Mouse (Mus musculus) thymus, adult 2 months (tissue): ENCODE measurements around the gene Limk1.

ENCODE experiments used
- CTCF ChIP-seq: fragments of 200-500 bp; IDR thresholded peaks from 2 replicates; pipeline ENCODE4 v1.5.1; 2012; ENCODE audit warnings: mild to moderate bottlenecking, control low read depth, low read length, moderate library complexity, borderline replicate concordance; ENCODE audit not compliant: control insufficient read depth, poor library complexity, insufficient read depth; ENCODE audit errors: extremely low read depth
- POLR2A ChIP-seq: fragments of 200-500 bp; IDR thresholded peaks from 2 replicates; pipeline ENCODE4 v1.6.1; 2012; ENCODE audit warnings: mild to moderate bottlenecking, low read length, control low read depth, moderate library complexity; ENCODE audit not compliant: control insufficient read depth, poor library complexity, insufficient read depth; ENCODE audit errors: extremely low read depth

DNA sequence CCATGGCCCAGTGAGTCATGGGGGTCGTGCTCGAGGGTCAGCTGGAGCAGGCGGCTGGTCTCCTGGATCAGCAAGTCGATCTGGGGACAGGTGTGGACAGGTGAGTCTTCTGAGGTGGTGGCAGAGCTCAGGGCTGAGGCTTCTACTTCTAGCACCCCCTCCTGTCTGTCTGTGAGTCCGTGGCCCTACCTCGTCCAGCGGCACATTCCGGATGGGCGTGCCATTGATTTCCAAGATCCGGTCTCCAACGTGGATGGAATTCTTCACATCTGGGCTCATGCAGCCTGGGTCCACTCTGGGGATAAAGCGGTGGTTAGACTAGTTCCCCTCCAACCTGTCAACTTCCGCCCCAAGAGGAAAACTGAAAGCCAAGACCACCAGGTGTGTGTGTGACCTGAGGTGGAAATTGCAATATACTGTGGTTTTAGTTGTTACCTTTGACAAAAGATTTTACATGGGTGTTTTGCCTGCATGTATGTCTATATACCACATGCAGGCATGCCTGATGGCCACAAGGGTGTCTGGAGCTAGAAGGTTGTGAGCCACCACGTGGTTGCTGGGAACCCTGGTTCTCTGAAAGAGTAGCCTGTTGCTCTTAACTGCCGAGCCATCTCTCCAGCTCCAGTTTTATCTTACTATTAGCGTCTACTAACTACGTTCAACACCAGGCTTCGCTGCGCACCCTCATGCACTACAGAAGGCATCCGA lies 19.2 kb downstream of the Limk1 start:
- TF ChIP-seq CTCF (no peak), POLR2A (no peak)
